Mouse (Mus musculus) lung, postnatal 36 days (tissue): ENCODE measurements at regions not wholly inside any gene's neighbourhood (a gene's known extent, or its start where the extent isn't known, plus 50 kb on each side); places are given as distances from the start of the nearest gene placed in this dataset.

Experiments
- DNase-seq: peaks from one replicate; pipeline ENCODE4 v3.0.0; 2022; ENCODE audit warnings: mixed read lengths

GRCm38 (mm10) chr2:103848923-103849700, 51.7 kb upstream of the Caprin1 start:
- peak; percentile 84 for DNase-seq

- DNase-seq, result no peak
Observed at GRCm38 (mm10) chr2:103849766-103850530, 52.5 kb upstream of the Caprin1 start.

- DNase-seq, result no peak
Observed at GRCm38 (mm10) chr2:103850531-103850816, 53.0 kb upstream of the Caprin1 start.

- DNase-seq, result no peak
Observed at GRCm38 (mm10) chr2:103851171-103851570, 53.7 kb upstream of the Caprin1 start.

- DNase-seq, result no peak
Observed at GRCm38 (mm10) chr2:103861226-103861625, 63.8 kb upstream of the Caprin1 start.

DNA sequence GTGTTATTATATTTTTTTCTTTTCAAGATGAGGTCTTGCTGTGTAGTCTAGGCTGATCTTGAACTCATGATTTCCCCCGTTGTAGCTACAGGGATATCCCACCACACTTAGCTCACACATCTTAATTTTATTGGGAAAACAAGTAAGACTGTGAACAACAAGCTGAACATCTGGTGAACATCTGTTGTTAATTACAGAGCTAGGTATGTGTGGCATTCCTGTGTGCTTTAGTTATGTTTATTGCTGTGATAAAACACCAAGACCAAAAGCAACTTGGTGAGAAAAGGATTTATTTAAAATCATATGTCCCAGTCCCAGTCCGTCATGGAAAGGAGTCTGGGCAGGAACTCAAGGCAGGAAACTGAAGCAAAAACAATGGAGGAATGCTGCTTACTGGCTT, 66.8 kb upstream of the Caprin1 start:
- no peak for DNase-seq

- DNase-seq, result peak; percentile 81
Observed at GRCm38 (mm10) chr2:103865319-103866171, 68.1 kb upstream of the Caprin1 start.

DNA sequence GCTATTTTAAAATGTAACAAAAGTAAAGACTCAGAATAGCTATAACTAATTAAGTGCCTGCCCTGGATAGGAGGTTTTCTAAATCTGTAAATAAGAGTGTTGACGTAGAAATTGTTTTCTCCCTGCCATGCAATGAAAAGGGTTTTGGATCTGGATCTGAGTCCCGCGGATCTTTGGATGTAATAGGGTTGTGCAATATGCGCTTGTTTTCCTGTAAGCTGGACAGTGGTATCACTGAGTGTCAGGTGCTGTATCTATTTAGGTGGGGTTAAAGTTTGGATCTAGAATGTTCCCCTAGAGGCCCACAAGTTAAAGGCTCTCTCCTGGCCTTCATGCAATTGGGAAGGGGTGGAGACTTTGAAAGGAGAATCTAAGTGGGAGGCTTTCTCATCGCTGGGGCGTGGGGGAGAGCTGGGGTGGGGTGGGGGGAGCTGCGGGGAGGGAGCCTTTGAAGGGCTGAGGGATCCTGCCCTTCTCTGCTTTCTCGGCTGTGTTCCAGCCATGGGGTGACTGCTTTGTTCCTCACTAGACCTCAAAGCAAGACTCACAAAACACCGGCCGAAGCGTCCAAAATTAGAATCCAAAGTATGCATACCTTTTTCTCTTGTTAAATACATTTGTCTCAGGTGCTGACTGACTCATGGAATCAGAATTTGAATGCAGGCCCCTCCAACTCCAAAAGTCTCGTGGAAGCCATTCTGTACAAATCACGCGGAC, 70.0 kb upstream of the Caprin1 start:
- no peak for DNase-seq

- DNase-seq, result no peak
Observed at GRCm38 (mm10) chr2:103867958-103868330, 70.5 kb upstream of the Caprin1 start.

GRCm38 (mm10) chr2:103868655-103869054, 71.2 kb upstream of the Caprin1 start:
- no peak for DNase-seq

- peak; percentile 84 for DNase-seq
Observed at GRCm38 (mm10) chr2:103871522-103872276, 74.2 kb upstream of the Caprin1 start.

GRCm38 (mm10) chr2:103872277-103872636, 74.8 kb upstream of the Caprin1 start:
- no peak for DNase-seq

DNA sequence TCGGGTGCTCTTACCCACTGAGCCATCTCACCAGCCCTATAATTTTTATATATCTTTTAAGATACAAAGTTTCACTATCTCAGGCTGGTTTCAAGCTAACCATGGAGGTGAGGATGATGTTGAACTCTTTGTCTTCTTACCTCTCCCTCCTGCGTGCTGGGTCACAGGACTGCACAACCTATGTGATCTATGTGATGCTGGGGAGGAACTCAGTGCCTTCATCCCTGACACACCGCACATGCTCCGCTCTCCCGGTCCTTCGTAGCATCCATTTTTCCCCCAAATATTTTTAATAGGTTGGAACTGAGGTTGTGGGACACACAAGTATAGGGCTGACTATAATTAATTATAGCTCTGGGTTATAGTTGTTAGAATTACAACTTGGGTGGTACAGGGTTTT, 75.9 kb upstream of the Caprin1 start:
- DNase-seq, result no peak

- DNase-seq, result no peak
Observed at GRCm38 (mm10) chr2:103874466-103874865, 77.0 kb upstream of the Caprin1 start.

DNA sequence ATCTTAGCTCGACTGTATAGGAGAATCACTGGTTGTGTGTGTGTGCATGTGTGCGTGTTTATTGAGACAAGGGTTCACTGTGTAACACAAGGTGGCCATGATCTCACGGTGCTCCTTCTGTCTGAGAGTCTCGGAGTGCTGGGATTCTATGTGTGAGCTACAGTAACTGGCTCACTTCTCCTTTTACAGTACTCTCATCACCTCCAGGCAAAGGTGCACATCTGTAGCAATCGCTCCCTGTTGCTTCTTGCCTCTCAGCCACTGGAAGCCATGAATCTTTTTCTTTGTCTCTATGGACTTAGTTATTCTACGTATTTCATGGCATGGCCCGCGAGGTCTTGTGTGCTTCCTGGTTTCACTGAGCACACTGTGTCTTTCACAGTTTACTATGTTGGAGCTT, 78.3 kb upstream of the Caprin1 start:
- no peak for DNase-seq

GRCm38 (mm10) chr2:103876236-103876635, 78.8 kb upstream of the Caprin1 start:
- DNase-seq, result no peak

DNA sequence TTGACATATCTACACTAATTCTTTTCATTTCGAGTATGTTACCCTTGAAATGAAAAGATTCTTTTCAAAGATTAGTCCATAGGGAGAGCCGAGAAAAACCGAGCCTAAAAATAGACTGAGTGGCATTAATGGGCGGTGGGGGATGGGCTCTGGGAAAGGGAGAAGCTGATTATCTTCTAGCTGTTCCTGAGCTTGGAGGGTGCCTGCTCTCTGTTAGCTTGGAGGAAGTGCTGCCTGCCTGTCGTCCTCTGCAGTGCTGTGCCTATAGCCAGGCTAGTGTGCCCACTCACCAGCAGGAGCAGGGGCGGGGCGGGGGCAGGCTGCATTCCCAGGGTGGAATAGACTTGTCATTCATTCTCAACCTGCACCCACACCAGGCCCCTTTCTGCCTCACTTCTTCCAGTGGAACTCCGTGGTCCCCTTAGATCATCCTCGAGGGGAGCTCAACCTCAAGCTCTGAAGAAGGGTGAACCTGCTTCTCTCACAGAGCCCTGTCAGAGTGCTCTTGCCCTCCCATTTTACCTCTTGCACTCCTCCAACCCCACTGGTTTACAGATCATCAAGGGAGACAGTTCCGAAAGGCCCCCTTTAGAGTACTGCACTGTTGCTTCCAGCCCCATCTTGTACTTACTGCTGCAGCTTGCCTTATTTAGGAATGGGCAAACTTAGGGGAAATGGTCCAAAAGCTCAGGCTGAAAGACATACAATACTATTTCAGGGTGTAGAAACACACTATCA, 76.6 kb upstream of the Lmo2 start:
- no peak for DNase-seq

DNA sequence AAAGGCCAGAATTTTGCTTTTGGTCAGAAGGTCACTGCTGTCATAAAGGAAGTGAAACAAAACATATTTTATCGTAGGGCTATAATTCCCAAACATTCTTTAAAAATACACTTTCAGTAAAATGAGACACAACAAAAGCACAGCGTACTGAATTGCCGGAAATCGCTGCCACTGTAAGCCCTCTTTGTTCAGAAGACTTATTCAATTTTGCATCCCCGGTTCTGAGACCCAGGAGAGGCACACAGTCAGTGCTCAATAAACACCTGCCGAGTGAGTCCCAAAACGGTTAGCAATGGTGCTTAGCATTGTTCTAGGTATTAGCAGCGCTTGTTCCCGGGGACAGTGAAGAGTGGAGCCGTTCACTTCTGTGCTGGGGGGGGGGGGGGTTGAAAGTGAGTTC, 72.9 kb upstream of the Lmo2 start:
- no peak for DNase-seq

DNA sequence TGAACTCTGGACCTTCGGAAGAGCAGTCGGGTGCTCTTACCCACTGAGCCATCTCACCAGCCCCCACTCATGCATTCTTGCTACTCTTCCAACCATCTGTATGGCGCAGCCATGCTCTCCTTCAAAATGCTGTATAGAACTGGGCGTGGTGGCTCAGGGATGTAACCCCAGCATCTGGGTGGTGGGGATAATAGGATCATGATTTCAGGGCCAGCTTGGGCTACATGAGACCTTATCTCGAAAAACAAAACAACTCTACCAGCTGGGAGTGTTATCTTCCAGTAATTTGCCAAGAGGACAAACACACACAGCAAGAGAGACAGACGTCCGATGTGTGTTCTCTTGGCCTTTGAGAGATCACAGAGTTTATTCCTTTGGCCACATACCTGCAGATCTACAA, 69.8 kb upstream of the Lmo2 start:
- no peak for DNase-seq

DNA sequence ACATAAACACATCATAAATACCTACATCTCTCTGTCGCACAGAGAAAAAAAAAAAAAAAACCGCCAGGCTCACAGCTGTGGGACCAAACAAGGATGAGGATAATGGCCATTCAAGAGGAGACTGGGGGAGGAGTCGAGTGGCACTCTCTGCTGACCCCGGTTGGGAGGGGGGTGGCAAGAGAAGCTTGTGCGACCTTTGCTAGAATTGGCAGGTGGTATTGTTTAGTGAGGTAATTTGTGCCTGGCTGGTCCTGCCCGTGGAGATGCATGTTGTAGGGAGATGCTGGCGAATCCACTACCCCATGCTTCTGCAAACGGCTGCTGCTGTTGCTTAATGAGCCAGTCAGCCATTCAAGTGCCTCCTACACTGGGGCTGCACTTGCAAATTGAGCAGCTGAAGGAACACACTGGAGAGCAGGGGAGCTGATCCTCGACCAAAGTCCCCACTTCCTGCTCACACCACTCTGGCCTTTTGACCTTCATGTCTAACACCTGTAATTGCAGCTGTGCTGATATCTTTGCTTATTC, 66.5 kb upstream of the Lmo2 start:
- no peak for DNase-seq

DNA sequence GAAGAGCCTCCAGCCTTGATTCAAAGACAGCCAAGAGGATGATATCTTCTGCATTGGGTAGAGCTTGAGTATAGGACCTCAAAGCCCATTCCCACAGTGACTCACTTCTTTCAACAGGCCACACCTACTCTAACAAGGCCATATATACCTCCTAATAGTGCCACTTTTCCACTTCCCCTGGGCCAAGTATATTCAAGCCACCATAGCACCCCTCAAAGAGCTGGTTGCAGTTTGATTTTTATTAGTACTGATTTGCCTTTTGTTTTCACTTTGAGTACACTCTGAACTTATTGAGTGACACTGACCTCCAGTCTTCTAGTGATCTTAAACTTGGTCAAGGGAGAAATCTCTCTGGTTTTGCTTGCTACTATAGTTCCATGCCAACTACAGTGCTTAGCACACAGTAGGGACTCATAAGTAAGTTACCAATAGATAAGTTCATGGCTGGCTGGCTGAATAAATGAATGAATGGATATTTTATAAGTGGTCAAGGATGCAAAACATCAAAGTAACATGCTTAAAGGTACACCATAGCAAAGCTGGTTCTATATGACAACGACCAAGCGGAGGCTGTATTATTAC, 64.5 kb upstream of the Lmo2 start:
- DNase-seq, result no peak
